Mouse (Mus musculus) gastrocnemius, postnatal 14 days (tissue): ENCODE results near the gene Eml1. TPM values are rescaled to one million over a fixed set of nuclear protein-coding genes. Genes with fewer than 3 reads are reported as not detected.
"Not testable (repeated sequence)": the region's sequence is repeated elsewhere in the genome, so short reads cannot be mapped to it uniquely, and the experiment has no call there.

ENCODE experiments used
- DNase-seq: peaks from one replicate; pipeline ENCODE4 v3.0.0; 2021; ENCODE audit warnings: mixed read lengths
- intact Hi-C: fragments of 180-260 bp; cut with DNase I; formaldehyde crosslinking; loops from one replicate; pipeline ENCODE4 v1.15.1; 2025; ENCODE audit warnings: low total_unique reads
- total RNA-seq, 2 experiments: library from RNA; stranded (reverse); gene quantifications; 2 replicates each; pipeline ENCODE4 v1.2.3; 2021

The Eml1 gene
- total RNA-seq, 2 experiments from 2014 or later: 114 to 127 TPM

DNA sequence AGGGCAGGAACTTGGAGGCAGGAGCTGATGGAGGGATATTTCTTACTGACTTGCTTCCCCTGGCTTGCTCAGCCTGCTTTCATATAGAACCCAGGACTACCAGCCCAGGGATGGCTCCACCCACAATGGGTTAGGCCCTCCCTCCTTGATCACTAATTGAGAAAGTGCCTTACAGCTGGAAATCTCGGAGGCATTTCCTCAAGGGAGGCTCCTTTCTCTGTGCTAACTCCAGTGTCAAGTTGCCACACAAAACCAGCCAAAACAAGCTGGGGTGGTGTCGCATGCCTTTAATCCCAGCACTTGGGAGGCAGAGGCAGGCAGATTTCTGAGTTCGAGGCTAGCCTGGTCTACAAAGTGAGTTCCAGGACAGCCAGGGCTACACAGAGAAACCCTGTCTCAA is 136.3 kb downstream of the Eml1 start:
- intact Hi-C loops, DNase-seq: not testable (repeated sequence)

DNA sequence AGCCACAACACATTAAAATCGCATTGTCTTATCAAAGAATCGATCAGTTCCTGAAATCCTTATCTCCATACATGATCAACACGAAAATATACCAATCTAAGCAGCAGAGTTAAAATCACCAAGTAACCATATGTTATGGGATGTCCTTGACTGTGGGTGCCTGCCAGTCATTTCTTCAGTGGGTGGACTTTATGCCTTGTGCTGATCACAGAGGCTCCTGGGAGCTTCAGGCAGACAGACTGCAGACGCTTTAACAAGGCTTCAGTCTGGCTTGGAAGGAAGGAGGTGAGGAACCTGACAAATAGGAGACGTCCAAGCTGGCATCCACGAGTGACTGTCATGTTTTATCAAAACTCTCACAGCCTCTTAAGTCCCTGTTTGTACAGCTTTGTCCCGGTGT is 139.8 kb downstream of the Eml1 start:
- intact Hi-C loops: no loop called here
- no peak for DNase-seq

GRCm38 (mm10) chr12:108511009-108511408 is 140.3 kb downstream of the Eml1 start:
- intact Hi-C loops: no loop called here
- no peak for DNase-seq

GRCm38 (mm10) chr12:108515464-108515863 is 144.7 kb downstream of the Eml1 start:
- intact Hi-C loops: no loop called here

GRCm38 (mm10) chr12:108519374-108519773 is 148.6 kb downstream of the Eml1 start:
- intact Hi-C loops: no loop called here
- no peak for DNase-seq

More at GRCm38 (mm10) chr12:108515464-108515863, 144.7 kb downstream of the Eml1 start:
- no peak for DNase-seq

GRCm38 (mm10) chr12:108529214-108529613 is 158.5 kb downstream of the Eml1 start:
- no peak for DNase-seq
- intact Hi-C loops: no loop called here

DNA sequence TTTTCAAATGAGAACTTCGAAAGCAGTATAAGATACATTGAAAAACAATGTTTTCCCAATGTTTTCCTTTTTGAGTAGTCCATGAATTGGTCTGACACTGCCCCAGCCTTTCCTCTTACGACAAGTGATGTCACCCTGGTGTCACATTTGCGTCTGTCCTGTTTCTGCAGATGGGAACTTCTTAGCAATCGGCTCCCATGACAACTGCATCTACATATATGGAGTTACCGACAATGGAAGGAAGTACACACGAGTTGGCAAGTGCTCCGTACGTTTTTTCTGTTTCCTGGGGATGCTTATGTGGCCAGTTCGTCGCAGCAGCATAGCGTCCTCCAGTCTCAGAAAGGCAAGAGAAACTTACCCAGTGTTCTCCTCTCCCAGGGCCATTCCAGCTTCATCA is 163.7 kb downstream of the Eml1 start:
- DNase-seq: no peak
- intact Hi-C loops: no loop called here

DNA sequence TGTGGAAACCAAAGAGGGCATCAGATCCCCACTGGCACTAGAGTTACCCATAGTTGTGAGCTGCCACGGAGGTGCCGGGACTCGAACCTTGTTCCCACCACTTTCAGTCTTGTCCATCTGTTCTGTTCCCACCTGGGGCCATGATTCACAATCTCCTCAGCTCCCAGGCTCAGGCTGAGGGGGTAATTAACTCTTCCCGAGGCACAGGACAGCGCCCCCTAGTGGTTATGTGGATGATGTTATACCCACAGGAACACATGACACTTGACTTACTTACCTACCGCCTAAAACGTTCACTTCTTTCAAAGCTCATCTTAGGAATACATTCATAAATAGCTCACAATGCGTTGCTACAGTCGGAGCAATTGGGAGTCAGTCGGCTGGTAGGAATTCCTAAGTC is 165.7 kb downstream of the Eml1 start:
- intact Hi-C loops: no loop called here
- DNase-seq: no peak

- intact Hi-C loops: no loop called here
- no peak for DNase-seq
Observed at GRCm38 (mm10) chr12:108541088-108541487, 170.3 kb downstream of the Eml1 start.

GRCm38 (mm10) chr12:108546508-108547153 is 175.9 kb downstream of the Eml1 start:
- no peak for DNase-seq
- intact Hi-C loops: no loop called here

DNA sequence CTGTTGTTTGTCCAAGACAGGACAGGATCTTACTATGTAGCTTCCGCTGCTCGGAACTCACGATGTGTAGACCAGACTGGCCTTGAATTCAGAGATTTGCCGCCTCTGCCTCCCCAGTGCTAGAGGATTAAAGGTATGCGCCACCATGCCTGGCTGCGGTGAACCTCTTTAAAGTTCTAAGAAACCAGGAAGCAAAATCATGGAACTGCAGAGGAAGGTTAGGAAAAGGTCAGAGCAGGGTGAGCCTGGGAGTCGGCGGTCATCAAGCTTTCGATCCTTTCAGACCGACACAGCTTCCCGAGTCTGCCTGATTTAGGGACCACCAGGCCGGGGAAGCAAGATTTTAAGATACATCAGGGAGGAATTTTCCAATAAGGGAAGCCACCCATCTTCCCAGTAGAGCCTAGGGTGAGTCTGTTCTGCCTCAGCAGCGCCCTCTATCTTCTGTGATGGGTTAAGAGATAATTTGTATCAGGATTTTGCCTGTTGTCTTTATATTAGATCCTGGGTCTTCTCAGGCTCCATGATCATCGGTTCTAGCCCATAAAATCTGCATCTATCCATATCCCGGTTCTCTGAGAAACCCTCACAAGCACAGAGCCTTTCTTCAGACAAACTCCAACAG is 176.6 kb downstream of the Eml1 start:
- no peak for DNase-seq
- intact Hi-C loops: no loop called here

GRCm38 (mm10) chr12:108551731-108552130 is 181.0 kb downstream of the Eml1 start:
- intact Hi-C loops: no loop called here

GRCm38 (mm10) chr12:108553079-108553478 is 182.3 kb downstream of the Eml1 start:
- no peak for DNase-seq
- intact Hi-C loops: no loop called here

More at GRCm38 (mm10) chr12:108551731-108552130, 181.0 kb downstream of the Eml1 start:
- DNase-seq: no peak

DNA sequence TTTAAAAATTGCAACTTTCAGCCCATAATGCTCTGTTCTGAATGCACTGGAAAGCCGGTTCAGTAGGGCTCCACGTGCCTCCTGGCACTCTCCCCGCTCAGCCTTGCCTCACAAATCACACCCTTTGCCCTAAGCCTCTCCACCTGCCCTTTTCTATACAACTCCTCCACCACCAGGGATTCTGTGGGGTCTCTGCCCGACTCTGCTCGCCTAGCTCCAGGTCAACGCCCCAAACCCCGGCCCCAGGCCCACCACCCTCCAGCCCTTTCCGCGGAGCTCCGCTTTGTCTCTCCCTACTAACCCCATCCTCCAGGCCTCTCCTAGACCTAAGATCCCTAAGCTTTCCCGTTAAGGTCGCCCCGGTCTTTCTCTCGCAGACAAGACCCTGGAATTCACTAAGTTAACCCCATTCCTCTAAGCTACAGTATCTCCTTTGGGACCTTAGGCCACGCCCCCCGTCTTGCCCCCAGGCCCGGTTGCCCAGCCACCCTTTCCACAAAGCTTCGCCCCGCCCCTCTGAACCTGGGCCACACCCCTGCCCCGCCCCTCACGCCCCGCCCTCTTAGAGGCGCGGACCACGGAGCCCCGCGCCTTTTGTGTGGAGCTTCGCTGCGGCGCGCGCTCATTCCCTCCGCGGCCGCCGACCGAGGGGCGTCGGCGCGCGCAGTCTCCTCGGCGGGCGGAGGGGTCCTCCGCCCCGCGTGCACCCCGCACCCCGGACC is 183.5 kb downstream of the Eml1 start, which contains the start of gene Evl:
TSS of gene Evl (plus strand) at position 601 of the 722 bp plus-strand sequence.
- intact Hi-C loops: no loop called here
- DNase-seq: peak; percentile 87

DNA sequence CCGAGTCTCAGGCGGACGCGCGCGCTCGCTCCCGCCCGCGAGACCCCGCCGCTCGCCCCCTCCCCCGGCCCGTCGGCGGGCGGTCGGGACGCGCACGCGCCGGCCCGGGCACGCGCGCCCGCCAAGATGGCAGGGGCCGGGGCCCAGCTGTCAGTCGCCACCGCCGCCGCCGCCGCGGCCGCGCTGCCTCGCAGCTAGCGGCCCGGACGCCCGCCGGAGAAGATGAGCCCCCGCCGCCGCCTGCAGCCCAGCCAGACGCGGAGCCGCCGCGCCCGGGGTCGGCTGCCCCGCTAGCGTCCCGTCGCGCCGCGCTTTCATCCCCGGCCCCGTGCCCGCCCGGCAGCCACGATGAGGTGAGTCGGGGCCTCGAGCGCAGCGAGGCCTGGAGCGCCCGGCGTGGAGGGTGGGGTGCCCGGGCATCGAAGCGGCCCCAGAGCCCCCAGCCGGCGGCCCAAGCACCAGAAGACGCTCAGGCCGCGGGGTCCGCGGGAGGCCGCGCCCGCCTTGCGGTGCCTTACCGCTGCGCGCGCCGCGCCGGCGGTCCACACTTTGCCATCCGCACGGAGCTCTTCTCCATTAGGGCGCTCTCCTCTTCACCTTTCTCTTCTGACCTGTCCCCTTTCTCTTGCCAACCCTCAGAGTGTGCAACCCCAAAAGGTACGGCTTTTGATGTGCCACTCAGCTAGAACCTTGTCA is 184.3 kb downstream of the Eml1 start:
- intact Hi-C loops: no loop called here
- DNase-seq: no peak

GRCm38 (mm10) chr12:108558194-108558593 is 187.4 kb downstream of the Eml1 start:
- intact Hi-C loops: no loop called here
- DNase-seq: no peak

DNA sequence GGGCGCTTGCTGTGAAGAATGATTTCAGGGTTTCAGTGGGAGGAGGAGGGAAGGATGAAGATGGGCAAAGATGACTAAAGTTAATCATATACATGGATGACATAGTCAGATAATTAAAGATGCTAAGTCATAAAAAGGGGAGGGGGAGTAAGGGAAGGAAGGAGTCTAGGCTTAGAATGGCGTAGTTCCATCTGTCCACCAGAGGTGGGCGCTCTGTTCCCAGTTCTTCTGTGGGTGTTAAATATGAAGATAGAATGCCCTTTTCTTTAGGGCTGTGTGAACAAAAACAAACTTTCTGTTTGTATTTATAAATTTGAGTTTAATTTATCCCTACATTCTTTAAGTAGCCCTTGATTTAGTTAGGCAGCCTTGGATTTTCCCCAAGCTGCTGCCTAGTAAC is 192.5 kb downstream of the Eml1 start:
- intact Hi-C loops: no loop called here

DNA sequence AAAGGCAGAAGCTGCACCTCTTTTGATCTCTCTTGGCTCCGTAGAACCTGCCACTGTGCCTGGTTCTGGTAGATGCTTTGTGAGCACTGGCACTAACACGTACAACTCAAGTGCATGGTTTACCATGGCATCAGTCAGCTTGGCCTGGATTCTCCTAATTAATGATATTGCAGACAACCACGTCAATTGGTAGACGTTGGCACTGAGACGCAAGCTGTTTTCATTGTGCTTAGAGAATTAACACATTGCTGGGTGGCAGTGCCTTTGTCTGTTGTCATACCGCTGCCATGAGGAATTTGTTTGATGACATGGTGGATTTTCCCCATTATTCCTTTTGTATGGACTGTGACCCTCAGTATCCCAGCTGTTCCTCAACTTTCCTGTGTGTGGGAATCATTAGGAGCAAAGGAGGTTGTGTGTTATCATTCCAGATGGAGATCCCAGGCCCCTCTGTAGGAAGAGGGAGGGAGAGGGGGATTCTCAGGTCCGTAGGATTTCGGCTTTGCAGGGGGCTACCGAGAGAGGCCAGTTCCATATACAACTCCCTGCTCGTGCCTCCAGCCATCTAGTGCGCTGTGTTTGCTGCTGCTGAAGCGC is 194.3 kb downstream of the Eml1 start:
- intact Hi-C loops: no loop called here
- DNase-seq: no peak

More for the DNA sequence above, 192.5 kb downstream of the Eml1 start:
- no peak for DNase-seq

DNA sequence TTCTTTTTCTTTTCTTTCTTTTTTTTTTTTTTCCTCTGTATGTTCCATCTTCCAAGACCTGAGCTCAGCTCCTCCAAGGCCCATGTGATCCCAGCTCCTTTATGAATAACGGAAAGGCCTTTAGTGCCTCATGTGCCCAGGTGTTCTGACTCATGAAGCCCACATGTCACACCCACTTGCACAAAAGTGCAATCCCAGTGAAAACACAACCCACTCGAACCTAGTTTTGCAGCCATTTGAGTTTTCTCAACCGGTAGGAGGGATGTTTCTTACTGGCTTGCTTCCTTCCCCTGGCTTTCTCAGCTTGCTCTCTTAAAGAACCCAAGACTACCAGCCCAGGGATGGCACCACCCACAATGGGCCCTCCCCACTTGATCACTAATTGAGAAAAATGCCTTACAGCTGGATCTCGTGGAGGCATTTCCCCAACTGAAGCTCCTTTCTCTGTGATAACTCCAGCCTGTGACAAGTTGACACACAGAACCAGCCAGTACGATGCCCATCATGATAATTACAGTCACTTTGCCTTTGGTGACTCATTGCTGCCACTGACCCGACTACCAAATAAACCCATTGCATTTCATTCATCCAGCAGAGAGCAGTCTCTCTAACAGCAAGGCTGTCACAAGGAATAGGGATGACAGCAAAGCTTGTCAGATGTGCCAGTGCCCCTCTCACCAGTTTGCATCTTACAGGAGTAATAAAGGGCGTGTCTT is 208.6 kb downstream of the Eml1 start:
- intact Hi-C loops: no loop called here
- DNase-seq: no peak
